Mouse (Mus musculus) erythroblast, adult 5-6 weeks (primary cell): ENCODE measurements around the gene Cacnb3. TPM values are rescaled to one million over a fixed set of nuclear protein-coding genes. Genes with fewer than 3 reads are reported as not detected.

Source experiments
- ATAC-seq: replicated peaks from 2 replicates; pipeline ENCODE4 v1.8.0; 2016; ENCODE audit warnings: moderate number of reproducible peaks, mild to moderate bottlenecking, moderate TSS enrichment, inconsistent platforms; ENCODE audit not compliant: poor library complexity, low FRiP score, severe bottlenecking
- total RNA-seq, 2 experiments: library from RNA; stranded (forward) in 1 of 2; stranded (reverse) in 1 of 2; fragments of 150-400 nt in 1 of 2; fragments of 200-764, 138-1000 nt in 1 of 2; gene quantifications; 2 replicates each; pipeline versions ENCODE4 v1.2.3 to v1.2.4; 2015 to 2017; ENCODE audit warnings: low replicate concordance in 2 of 2

Cacnb3 gene
- total RNA-seq (2015; ENCODE audit: low replicate concordance): not detected in 2 replicates
- not detected in 2 replicates for total RNA-seq (2017; ENCODE audit: low replicate concordance)

DNA sequence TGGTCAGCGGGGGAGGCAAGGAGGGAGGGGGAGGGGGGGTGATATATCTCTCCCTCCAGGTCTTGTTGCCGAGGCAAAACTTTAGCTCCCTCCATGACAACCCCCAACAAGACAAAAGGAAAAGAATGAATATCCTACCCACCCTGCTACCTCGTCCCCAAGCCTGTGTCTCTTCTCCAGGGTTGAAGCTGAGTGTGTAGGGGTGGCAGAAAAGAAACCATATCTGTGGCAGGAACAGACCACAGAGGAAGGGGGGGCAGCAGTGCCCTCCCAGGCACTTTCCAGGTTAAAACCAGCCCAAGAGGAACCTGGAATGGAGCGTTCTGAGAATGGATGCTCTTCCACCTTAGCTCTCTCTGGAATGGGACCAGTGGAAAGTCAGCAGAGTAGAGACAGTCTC is at the start of gene Cacnb3:
Cacnb3 (plus strand) TSS at position 301 of the 400 bp plus-strand sequence.
- ATAC-seq: no peak

DNA sequence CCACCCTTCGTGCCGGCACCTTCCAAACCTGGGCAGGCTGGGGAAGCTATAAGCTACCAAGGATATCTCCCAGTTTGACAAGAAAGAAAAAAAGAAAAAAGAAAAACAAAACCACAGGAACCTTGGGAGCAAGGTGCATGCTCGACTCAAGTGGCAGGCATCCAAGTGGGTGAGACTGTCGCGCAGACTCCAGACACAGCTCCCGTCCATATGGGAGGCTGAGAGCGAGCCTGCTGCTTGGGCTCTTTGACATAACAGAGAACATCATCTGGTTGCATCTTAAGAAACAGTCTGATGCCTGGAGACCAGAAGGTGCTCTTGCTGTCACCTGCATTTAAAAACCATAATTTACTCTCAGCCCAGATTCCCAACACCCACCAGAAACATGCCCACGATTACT is 48.2 kb upstream of the Cacnb3 start:
- ATAC-seq: no peak

DNA sequence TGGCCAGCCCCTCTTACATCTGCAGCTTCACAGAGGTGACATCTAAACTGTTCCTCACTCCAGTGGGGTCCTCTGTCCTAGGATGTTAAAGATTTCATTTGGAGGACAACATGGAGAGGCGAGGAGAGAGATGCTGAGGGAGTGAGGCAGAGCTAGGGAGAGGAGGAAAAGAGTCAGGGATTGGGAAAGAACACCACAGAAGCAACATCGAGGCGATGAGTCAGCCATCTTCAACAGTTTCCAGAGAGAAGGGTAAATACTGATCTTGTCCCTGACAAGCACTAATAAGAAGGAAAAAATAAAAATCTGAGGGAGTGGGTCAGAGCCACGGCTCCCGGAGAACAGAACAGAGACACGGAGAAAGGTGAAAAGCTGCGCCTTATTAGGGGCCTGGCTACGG is 47.6 kb upstream of the Cacnb3 start:
- no peak for ATAC-seq

DNA sequence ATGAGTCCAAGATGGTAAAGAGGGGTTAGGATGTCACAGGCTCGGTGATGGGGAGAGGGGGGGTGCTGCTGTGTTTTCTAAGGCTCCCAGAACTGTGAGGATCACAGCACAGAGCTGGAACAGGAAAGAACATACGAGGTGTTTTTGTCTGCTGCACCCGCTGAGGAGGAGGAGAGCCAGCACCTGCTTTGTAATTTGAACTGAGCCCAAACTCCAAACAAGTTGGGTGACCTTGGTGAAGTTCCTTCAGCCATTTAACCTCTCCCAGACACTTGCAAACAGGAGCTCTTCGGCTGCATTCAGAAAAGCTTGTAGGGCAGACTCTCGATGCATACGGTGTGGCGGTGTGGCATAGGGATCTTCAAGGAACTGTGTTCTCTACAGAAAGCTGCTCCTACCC is 45.2 kb upstream of the Cacnb3 start:
- no peak for ATAC-seq

DNA sequence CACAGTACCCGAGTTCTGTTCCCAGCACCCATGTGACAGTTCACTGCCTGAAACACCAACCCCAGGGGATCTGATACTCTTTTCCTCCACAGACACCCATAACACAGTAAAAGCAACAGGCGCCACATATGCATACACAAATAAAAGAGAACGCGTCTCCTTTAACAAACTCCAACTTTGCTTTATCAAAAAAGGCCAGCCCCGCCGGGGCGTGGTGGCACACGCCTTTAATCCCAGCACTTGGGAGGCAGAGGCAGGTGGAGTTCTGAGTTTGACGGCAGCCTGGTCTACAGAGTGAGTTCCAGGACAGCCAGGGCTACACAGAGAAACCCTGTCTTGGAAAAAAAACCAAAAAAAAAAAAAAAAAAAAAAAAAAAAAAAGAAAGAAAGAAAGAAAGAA is 44.5 kb upstream of the Cacnb3 start:
- ATAC-seq: peak; percentile 85

DNA sequence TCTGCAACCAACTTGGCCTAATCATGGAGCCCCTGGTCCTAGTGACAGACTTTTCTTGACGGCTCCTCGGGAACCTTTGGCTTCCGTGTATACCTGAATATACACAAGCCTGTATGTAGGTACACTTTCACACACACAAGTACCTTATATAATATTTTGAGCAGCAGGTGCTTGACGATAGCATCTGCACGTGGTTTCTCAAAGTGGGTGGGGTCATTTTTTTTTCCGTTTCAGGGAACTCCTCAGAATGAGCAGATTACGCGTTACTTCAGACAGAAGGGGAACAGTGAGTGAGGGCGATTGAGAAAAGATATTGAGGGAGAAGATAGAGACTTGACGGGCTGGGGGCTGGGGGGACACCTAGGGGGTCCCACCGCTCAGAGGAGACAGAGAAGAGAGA is 42.9 kb upstream of the Cacnb3 start:
- no peak for ATAC-seq

DNA sequence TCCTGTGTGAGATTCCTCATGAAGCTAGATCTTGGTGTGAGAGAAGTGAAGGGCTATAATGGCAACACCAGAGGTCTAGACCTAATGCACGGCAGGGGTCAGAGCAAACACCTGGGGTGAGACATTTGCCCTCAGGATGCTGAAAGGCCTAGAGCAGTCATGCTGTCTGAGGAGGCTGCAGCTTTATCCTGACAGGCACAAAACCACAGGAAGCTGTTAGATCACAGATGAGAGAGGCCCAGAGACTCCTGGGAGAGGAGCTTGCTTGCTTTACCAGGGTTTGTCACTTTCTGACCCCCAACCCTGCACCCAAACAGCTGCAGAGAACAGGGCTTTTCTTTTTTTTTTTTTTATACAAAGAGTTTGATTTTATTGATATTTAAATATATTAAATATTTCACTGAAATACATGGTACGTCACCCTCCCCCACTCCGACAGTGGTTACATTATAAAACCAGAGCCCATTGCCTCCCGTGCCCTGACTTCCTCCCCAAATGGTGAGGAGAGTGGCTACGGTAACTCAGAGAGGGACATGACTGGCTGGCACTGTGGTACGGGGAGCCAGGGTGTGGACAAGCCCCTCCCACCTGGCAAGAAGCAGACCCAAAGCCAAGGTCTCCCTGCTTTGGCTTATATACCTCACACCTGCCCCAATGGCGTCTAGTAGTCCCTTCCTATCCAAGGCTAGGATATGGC is 40.9 kb upstream of the Cacnb3 start:
- ATAC-seq: no peak

DNA sequence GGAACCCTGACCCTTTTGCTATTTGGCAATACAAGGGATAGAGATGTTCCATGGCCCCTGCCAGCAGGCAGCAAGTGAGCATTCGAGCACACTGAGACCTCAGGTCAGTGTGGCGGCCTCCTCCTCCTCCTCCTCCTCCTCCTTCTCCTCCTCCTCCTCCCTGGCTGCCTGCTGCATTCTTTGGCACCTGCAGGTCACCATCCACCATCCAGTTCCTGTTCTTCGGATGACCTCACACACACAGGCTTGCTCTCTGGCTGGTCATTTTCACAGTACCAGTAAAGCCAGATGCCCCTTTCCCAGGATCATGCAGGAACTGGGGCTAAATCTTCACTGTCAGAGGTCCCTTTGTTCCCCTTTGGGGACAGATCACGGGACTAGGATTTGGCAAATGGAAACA is 39.2 kb upstream of the Cacnb3 start:
- ATAC-seq: no peak

DNA sequence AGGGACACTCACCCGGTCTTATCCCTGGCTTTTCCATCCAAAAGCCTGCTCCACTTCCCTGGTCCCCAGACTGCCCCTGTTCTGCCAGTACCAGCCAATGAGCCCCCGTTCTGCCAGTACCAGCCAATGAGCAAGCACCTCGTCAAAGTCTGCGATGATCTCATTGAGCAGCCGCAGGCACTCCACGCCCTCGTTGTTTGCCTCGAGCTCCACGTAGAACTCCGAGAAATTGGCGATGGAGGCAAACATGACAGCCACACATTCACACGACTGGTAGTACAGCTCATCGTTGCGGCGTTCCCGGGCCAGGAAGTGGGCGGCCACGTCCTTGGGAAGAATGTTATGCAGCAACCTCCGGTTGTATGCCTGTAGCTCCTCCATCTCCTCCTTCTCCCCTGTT is 36.4 kb upstream of the Cacnb3 start:
- no peak for ATAC-seq

DNA sequence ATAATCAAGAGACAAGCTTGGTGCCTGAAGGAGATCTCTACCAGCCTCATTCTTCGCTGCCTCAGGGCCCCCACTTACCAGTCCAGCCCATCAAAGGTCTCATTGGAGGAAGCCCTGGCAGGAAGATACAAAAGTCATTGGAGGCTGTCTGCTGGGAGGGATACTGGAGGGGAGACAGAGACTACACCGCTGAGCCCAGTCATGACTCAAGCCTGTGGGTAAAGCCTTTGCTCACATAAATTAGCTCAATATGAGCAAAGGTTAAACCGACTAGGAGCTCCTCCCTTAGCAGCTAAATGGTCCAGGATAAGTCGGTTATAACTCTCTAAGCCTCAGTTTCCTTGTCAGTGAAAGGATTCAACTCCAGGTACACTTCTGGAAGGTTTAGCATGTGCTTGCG is 35.6 kb upstream of the Cacnb3 start:
- no peak for ATAC-seq

DNA sequence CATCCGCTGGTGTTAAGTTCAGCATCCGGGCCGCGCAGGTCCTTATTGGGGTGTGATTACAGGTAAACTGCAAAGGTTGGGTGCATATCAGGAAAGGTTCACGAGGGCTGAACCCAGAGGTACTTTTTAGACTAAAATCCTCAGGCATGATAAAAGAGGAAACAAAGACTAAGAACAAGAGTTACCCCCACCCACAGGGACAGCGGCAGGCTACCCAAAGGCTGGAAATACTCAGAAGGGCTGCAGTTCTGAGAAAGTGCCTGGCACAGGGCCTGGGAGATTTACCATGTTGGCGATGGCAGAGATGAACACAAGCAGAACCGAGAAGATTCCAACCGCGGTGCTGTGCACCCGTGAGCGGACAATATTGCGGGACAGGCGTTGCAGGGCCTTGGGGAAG is 34.0 kb upstream of the Cacnb3 start:
- no peak for ATAC-seq

DNA sequence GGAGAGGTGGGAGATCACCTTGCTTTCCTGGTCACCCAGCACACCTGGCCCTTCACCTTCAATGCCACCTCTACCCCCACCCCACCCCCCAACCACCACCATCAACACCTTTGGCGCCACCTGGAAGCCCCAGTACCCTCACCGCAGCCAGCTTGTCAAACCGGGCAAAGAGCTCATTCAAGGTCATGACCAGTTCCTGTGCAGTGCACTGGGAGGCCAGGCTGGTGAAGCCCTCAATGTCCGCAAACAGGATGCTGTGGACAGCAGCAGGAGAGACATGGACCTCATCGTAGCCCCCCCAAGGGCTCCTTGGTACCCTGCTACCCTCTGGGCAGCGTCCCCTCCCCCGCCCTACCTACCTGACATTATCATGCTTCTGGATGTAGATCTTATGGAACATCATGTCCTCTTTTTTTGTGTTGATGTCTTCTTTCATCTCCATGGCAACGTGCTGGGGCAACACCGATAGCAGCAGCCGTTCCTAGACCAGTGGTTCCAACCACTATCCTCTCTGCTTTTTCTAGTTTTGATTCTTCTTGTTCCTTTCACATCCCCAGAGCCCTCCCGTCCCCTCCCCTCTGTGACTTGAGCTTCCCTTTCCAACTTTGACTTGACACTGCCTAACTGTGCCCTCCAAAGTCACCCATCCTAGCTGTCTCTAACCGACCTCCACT is 30.5 kb upstream of the Cacnb3 start:
- no peak for ATAC-seq

DNA sequence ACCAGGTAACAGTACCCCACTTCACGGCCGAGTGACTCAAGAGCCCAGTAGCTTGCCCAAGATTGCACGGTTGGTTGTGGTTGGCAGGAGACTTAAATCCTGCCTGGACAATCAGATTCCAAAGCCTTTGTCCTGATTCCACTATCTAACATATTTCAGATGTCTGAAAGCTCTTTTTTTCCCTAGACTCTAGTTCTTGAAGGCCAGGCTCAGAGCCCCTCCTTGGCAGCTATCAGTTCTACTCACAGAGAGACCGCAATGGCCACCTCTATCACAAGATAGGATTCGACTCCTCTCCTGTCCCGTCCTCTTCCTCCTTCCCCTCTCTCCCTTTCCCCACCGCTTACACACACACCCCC is 28.8 kb upstream of the Cacnb3 start:
- no peak for ATAC-seq

DNA sequence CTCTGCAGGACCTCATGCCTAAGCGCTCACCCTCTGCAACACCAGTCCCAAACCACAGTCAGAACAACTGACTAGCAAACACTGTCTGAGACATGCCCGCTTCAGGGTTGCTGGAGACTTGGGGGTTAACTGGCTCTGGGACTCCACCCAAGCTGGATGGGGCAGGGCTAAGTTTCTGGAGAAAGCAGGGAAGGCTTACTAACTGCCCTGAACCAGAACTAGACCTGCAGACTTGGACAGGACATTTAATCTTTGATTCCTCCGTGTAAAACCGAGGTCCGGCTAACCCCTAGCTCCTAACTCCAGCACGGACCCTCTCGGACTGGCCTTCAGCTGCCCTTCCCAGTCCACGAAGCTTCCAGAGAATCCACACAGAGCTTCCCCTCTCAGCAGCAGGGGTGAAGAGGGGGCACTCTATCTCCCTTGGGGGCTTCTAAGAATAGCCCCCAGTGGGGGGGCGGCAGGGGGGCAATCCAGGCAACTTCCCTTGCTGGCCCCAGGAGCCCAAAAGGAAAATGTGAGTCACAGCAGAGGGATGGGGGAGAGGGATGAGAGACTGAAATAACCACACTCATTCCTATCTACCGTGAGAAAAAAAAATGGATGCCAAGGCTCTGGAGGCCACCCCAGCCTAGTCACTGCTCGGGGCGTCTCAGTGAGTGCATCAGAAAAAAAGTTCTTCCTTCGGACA is 28.3 kb upstream of the Cacnb3 start:
- peak; percentile 66 for ATAC-seq

DNA sequence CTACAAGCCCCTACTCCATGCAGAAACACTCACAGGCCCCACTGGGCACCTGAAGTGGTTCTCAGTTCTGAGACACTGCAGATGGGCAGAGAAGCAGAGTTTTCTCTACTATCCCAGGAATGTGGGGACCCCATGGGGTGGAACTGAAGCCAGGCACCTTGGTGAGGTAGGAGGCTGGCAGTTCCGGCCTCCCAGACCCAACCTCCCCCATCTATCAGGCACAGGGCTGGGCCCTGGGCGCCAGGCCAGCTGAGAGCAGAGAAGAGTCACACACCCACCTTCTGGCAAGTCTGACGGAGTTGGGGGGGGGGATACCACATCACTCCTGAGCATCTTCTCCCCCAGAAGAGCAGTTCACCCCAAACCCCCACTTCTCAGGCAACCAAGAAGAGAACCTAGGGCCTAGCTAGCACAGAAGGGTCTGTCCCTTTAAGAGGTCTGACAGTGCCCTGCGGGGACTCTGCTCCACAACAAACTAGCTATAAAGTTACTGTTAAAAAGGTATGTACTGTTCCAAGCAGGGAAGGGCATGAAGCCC is 27.6 kb upstream of the Cacnb3 start:
- ATAC-seq: peak; percentile 56

DNA sequence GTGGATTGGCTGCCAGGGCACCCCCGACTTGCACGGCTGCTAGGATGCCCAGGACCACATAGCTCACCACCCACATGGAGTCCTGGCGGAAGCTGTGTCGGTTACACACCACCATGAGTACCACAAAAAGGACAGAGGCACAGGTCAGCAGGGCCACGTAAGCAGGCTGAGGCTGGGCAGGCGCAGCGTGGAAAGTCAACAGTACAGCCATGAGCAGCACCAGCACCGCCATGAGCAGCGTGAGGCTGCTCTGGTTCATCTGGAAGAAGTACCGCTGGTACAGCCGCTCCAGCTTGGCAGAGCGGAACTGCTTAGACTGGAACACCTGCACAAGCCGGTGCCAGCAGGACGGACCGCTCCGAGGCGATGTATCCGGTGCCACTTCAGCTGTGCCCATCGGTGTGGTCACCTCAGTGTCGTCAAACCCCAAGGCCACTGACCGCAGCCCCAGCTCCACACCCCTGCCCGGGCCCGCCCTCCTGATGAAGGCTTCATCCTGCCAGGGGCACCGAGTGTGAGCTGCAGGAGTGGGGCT is 26.5 kb upstream of the Cacnb3 start:
- ATAC-seq: no peak

DNA sequence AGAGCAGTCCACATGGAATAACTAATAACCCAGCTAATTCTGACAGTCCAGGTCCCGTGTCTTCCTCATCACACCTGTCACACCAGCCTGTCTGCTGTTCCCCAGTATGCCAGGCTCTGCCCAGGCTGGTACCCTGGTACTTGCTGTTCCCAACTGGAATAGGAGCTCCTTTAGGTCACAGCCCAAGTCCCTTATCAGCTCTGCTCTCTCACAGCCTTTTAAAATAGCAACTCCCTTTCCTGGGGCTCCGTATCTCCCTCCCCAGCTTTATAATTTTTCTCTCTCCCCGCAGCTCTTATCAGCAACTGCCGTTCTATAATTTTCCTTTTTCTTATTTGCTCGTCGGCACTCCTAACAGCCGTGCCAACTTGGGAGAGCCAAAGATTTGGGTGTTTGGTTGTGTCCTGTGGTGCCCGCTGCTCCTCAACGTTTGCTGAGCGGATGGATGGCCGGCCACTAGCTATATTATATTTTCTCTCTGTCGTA is 24.5 kb upstream of the Cacnb3 start:
- peak; percentile 69 for ATAC-seq

DNA sequence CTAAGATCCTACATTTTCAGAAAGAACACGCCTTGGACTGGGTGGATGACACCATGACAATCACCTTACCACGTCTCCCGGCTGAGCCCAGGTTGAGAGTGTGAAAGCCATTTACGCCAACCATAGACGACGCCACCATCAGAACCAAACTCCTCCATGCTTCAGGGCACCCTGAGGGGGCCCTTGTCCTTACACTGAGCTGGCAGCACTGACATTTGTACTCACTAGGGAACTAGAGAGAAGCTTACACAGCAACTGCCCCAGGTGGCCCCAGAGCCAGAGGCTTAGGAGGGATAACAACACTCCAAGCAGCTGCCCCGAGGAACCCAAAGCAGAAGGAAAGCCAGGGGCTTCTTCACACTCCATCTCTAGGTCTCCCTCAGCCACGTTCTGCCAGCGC is 23.9 kb upstream of the Cacnb3 start:
- no peak for ATAC-seq

DNA sequence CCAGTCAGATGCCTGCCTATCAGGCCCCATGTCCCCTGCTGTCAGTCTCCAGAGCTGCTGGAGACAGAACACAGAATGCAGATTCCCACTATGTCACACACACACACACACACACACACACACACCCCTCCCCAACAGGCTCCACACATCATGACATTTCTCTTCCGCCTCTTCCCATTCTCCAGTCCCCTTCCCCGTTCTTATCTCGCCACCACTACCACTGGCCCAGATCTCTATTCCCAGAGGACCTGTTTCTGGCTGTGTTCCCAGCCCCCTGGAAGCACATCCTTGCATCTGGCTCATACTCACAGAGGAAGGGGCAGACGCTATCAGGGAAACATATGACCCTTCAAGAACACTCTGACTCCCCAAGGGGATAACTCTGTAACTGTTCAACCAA is 23.1 kb upstream of the Cacnb3 start:
- 0 out of 2 replicates have a peak, but pooled peaks have one; percentile 1 for ATAC-seq

DNA sequence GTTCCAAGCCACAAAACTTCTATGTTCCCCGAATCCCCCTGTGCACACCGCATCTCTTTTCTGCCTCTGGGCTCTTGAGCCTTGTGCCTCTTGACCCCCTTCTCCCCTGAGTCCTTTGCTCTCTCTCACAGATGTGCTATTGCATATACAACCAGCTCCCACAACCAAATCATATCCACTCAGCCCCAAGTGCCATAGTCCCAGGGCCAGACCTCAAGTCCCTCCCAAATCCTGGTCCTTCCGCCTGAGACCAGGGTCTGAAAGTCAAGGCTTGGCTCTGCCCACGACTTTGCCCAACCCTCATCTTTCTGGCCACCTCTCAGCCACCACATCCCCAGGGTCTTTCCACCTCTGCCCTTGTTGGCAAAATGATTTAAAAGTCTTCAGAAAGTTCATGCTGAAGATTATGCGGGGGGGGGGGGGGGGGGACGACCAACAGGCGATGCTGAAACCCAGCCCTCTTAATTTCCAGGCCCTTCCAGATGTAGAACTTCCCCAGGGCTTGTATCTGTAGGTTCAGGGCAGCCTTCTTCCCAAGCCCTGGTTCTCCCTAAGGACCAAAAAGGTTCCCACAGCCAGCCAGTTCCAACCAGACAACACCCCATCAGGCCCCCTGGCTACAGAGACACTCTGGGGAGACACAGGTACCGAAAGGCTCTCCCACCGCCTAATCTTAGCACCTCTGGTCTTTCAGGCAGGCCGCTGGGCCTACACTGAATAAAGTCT is 22.4 kb upstream of the Cacnb3 start:
- ATAC-seq: 0 out of 2 replicates have a peak, but pooled peaks have one; percentile 9
